Mouse (Mus musculus) midbrain, embryonic 16.5 days (tissue): Measurements from ENCODE around the gene Bmper. TPM values are rescaled to one million over a fixed set of nuclear protein-coding genes. Genes with fewer than 3 reads are reported as not detected.

Experiments
- ATAC-seq: fragments of 200-750 bp; cut with Nextera tagmentation; 2 replicates; pipeline ENCODE4 v1.8.0; 2017; ENCODE audit warnings: moderate TSS enrichment
- H3K27ac ChIP-seq: fragments of 300-500 bp; sonication (generic); 2 replicates; pipeline ENCODE4 v1.5.1; 2014; ENCODE audit warnings: mild to moderate bottlenecking, low read length, mixed read lengths
- H3K27me3 ChIP-seq: fragments of 300-500 bp; sonication (generic); 2 replicates; pipeline ENCODE4 v1.6.1; 2014; ENCODE audit warnings: low read depth, low read length, mixed read lengths; ENCODE audit not compliant: control insufficient read depth, insufficient read depth
- H3K36me3 ChIP-seq: fragments of 300-500 bp; sonication (generic); 2 replicates; pipeline ENCODE4 v1.6.1; 2014; ENCODE audit warnings: mild to moderate bottlenecking, low read length, moderate library complexity, mixed read lengths; ENCODE audit not compliant: control insufficient read depth, insufficient read depth
- H3K4me1 ChIP-seq: fragments of 300-500 bp; sonication (generic); 2 replicates; pipeline ENCODE4 v1.6.1; 2014; ENCODE audit warnings: mild to moderate bottlenecking, low read length, mixed read lengths; ENCODE audit not compliant: control insufficient read depth, insufficient read depth
- H3K4me2 ChIP-seq: fragments of 300-500 bp; sonication (generic); 2 replicates; pipeline ENCODE4 v1.6.1; 2014; ENCODE audit warnings: mild to moderate bottlenecking, low read length, mixed read lengths
- H3K4me3 ChIP-seq: fragments of 300-500 bp; sonication (generic); 2 replicates; pipeline ENCODE4 v1.5.1; 2014; ENCODE audit warnings: low read depth, mild to moderate bottlenecking, low read length, moderate library complexity, mixed read lengths
- H3K9ac ChIP-seq: fragments of 300-500 bp; sonication (generic); 2 replicates; pipeline ENCODE4 v1.6.1; 2014; ENCODE audit warnings: low read depth, low read length, mixed read lengths
- H3K9me3 ChIP-seq: fragments of 300-500 bp; sonication (generic); replicated peaks from 2 replicates; pipeline ENCODE4 v1.6.1; 2014; ENCODE audit warnings: mild to moderate bottlenecking, low read length, mixed read lengths; ENCODE audit not compliant: control insufficient read depth, poor library complexity, severe bottlenecking
- WGBS: fragments of 180-500 bp; shearing (Covaris S2); extraction: QIAGEN DNeasy Blood & Tissue Kit; methylation state at CpG from one replicate; pipeline ENCODE4 v1.1.7; 2014; 5-methylcytosine and 5-hydroxymethylcytosine counted together
- polyA plus RNA-seq: library from polyadenylated mRNA; unstranded; fragments of >200 nt; fragmentation: Nextera tagmentation; extraction: Ambion mirVana; gene quantifications from 2 replicates; pipeline ENCODE4 v1.2.1, GENCODE M21; 2015

The Bmper gene
- polyA plus RNA-seq, 1 experiment from 2014 or later, result 9.6 TPM

GRCm38 (mm10) chr9:23442168-23442567 lies 219.3 kb downstream of the Bmper start:
- Histone ChIP-seq H3K9ac (no peak overlapping the region), H3K4me2 (no peak overlapping the region), H3K36me3 (no peaks in the 10 kb centered on the region), H3K27ac (no peak overlapping the region), H3K9me3 (no peaks in the 10 kb centered on the region), H3K4me3 (no peak overlapping the region), H3K4me1 (no peaks in the 10 kb centered on the region), H3K27me3 (no peaks in the 10 kb centered on the region)
- 56% methylated on average over 5 of the region's 5 CpGs for WGBS
- ATAC-seq, result no peak

DNA sequence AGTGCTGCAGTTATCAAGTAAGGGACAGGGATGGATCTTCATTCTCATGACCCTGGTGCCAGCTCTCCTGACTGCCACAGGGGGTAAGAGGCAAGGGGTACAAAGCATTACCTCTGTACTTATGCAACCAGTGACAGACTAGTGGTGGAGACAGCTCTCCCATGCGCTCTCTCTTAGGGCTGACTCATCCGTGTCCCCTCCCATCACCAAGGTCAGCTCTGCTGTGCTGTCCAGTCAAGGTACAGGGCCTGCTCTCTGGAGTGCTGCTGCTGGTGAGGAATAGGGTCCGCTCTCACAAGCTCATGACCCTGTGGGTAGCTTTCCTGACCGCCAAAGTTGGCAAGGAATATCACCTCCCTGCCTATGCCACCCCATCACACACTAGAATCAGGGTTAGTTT lies 222.1 kb downstream of the Bmper start:
- no peak overlapping the region for H3K9ac ChIP-seq
- WGBS, result 93% methylated on average over 4 of the region's 4 CpGs
- ATAC-seq, result no peak
- H3K4me3 ChIP-seq, result no peak overlapping the region
- H3K36me3 ChIP-seq, result no peaks in the 10 kb centered on the region
- no peak overlapping the region for H3K27ac ChIP-seq
- H3K4me1 ChIP-seq, result no peaks in the 10 kb centered on the region
- H3K9me3 ChIP-seq, result no peaks in the 10 kb centered on the region
- H3K4me2 ChIP-seq, result no peak overlapping the region
- H3K27me3 ChIP-seq, result no peaks in the 10 kb centered on the region

- H3K4me3 ChIP-seq, result no peak overlapping the region
- H3K4me1 ChIP-seq, result no peaks in the 10 kb centered on the region
- ATAC-seq, result no peak
- no peak overlapping the region for H3K9ac ChIP-seq
- no peaks in the 10 kb centered on the region for H3K27me3 ChIP-seq
- no peaks in the 10 kb centered on the region for H3K9me3 ChIP-seq
- no peak overlapping the region for H3K27ac ChIP-seq
- no peaks in the 10 kb centered on the region for H3K36me3 ChIP-seq
- no peak overlapping the region for H3K4me2 ChIP-seq
- 81% methylated on average over 7 of the region's 7 CpGs for WGBS
Observed at GRCm38 (mm10) chr9:23447271-23447961, 224.5 kb downstream of the Bmper start.

- no peak for ATAC-seq
- Histone ChIP-seq H3K9ac (no peak overlapping the region), H3K4me2 (no peak overlapping the region), H3K36me3 (no peaks in the 10 kb centered on the region), H3K9me3 (no peaks in the 10 kb centered on the region), H3K27me3 (no peaks in the 10 kb centered on the region), H3K27ac (no peak overlapping the region), H3K4me3 (no peak overlapping the region), H3K4me1 (no peaks in the 10 kb centered on the region)
- WGBS, result 60% methylated on average over 5 of the region's 5 CpGs
Observed at GRCm38 (mm10) chr9:23453309-23453708, 230.4 kb downstream of the Bmper start.

DNA sequence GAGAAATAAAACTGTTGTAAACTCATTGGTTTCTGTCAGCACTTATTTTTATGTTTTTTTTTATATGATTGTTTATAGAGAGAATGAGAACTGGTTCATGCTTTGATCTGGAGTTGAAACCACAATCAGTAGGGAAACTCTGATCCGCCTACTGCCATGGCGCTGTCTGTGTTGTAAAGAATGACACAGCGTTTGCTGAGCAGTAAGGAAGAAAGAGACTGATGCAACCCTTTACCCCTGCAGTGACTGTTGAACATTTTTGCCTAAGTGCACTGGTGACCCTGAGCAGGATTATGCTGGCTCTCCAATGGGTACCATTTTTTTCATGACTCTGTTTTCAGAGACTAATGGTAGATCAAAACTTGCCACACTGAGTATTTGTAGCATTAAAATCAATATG lies 234.3 kb downstream of the Bmper start:
- ATAC-seq, result no peak
- 54% methylated on average over 3 of the region's 3 CpGs for WGBS
- Histone ChIP-seq H3K9me3 (no peaks in the 10 kb centered on the region), H3K4me2 (no peak overlapping the region), H3K4me3 (no peak overlapping the region), H3K27me3 (no peaks in the 10 kb centered on the region), H3K9ac (no peak overlapping the region), H3K36me3 (no peaks in the 10 kb centered on the region), H3K4me1 (no peaks in the 10 kb centered on the region), H3K27ac (no peak overlapping the region)

DNA sequence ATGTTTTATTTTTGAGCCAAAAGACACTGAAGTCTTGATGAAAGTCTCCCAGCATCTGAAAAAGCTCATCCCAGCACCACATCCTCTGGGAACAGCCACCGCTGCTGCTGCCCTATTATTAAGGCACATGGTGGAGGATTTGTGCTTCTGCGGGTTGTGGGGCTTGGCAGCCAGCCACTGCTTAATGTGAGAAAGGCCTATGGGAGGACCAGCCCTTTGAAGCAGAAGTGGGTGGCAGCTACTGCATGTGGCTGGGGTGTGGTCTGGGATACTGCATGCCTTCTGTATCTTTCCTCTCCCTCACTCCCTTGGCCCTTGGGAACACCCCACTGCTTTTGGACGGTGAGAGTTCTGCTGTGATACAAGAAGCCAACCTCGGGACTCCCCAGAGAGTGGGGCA lies 237.8 kb downstream of the Bmper start:
- Histone ChIP-seq H3K4me2 (no peak overlapping the region), H3K36me3 (no peaks in the 10 kb centered on the region), H3K9ac (no peak overlapping the region), H3K9me3 (no peaks in the 10 kb centered on the region), H3K27ac (no peak overlapping the region), H3K4me1 (peaks cover 4% of the 10 kb centered on the region; the same call in 1 of the 2 replicates), H3K27me3 (no peaks in the 10 kb centered on the region), H3K4me3 (no peak overlapping the region)
- 45% methylated on average over 4 of the region's 4 CpGs for WGBS
- ATAC-seq, result no peak

DNA sequence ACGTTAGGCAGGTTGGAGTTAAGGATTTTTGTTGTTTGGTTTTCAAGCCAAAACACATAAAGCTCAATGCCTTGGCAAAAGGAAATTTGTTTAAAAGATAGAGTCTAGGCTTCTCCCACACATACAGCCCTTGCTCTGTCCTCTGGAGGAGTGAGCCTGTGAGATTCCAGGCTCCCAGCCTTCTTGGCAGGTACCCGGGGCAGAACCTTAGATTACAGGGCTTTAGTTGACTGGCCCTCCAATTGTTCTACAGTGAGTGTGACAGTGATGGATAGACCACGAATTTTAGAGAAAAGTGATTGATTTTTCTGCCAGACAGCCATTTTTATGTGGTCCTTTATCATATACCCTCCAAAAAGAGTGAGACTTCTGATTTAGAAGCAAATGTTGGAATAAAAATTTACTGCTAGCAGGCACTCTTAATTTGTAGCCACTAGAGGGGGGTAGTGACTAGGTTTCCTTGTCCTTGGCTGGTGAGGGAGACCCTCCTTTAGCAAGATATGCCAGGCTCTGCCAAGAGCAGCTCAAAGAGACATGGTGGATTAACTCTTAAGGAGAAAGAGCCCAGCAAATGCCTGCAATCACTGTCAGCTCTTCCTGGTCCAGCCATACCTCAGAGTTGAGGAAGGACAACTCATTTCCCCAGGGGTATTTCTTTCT lies 240.2 kb downstream of the Bmper start:
- Histone ChIP-seq H3K4me1 (peaks cover 4% of the 10 kb centered on the region; the same call in 1 of the 2 replicates), H3K4me2 (no peak overlapping the region), H3K9me3 (no peaks in the 10 kb centered on the region), H3K27ac (no peak overlapping the region), H3K9ac (no peak overlapping the region), H3K4me3 (no peak overlapping the region), H3K27me3 (no peaks in the 10 kb centered on the region), H3K36me3 (no peaks in the 10 kb centered on the region)
- ATAC-seq, result peak; percentile 87
- 53% methylated on average over 3 of the region's 3 CpGs for WGBS

GRCm38 (mm10) chr9:23464981-23465630 lies 242.2 kb downstream of the Bmper start:
- H3K27ac ChIP-seq, result no peak overlapping the region
- H3K27me3 ChIP-seq, result no peaks in the 10 kb centered on the region
- no peaks in the 10 kb centered on the region for H3K9me3 ChIP-seq
- peaks cover 4% of the 10 kb centered on the region; the same call in 1 of the 2 replicates for H3K4me1 ChIP-seq
- H3K4me2 ChIP-seq, result no peak overlapping the region
- H3K9ac ChIP-seq, result no peak overlapping the region
- no peak for ATAC-seq
- H3K4me3 ChIP-seq, result no peak overlapping the region
- H3K36me3 ChIP-seq, result no peaks in the 10 kb centered on the region
- 80% methylated on average over 7 of the region's 7 CpGs for WGBS

DNA sequence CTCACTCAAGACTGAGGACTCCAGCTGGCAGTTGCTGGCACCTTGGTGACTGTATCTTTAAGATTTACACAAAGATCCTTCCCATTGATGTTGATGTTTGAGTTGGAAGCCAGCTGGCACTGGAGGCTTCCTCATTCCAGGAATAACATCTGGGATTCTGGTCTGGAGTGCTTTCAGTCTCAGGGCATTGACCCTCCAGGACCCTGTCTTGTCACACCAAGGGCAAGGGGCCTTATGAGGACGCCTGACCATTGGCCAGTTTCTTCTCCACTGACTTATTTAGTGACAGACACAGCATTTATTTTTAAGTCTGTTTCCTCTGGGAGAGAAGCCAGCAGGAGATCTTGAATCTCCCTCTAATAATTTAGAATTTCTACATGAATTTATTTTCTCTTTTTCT lies 247.0 kb downstream of the Bmper start:
- no peaks in the 10 kb centered on the region for H3K36me3 ChIP-seq
- H3K9ac ChIP-seq, result no peak overlapping the region
- no peaks in the 10 kb centered on the region for H3K27me3 ChIP-seq
- no peak overlapping the region for H3K4me3 ChIP-seq
- H3K4me2 ChIP-seq, result no peak overlapping the region
- no peak overlapping the region for H3K27ac ChIP-seq
- H3K9me3 ChIP-seq, result no peaks in the 10 kb centered on the region
- H3K4me1 ChIP-seq, result no peaks in the 10 kb centered on the region
- ATAC-seq, result no peak
- 81% methylated on average over 1 of the region's 1 CpGs for WGBS
